Mouse (Mus musculus) effector memory CD4-positive, alpha-beta T cell, adult 5 months (primary cell): ENCODE results near the gene Itpkb. TPM values are rescaled to one million over a fixed set of nuclear protein-coding genes. Genes with fewer than 3 reads are reported as not detected.

Experiments used
- polyA plus RNA-seq: library from polyadenylated mRNA; unstranded; fragments of 100-300 nt; shearing (Covaris generic); gene quantifications from one replicate; pipeline ENCODE4 v1.2.1, GENCODE M21; 2017

Itpkb gene
- polyA plus RNA-seq = 265 TPM

DNA sequence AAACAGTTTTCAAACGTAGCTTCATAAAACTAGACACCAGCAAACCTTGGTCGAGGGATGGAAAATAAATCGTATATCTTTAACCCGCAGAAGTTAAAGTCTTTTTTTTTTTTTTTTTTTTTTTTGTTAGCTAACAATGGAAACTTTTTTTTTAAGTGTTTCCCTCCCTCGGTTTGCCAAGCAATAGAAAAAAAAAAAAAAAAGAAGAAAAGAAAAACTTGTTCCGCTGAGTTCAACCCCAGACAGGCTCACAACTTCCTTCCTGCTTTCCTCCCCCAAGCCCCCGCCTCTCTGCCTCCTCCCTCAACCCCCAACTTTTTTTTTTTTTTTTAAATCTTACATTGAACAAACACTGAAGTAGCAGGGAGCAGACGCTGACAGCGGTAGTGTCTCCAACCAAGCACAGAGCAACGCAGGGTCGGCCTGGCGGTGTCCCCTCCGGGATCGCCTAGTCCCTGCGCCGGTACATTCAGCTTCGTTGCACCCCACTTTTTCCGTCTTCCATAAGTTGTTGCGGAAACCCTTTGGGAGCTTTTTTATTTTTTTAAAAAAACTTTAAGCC, at the start of gene Itpkb:
TSS of gene Itpkb (plus strand) at position 341 of the 562 bp plus-strand sequence.

Other genes starting within 250 kb of the Itpkb start
- 121 TPM for gene Coq8a, start 130.9 kb upstream of the Itpkb start, polyA plus RNA-seq
- gene Psen2, start 67.0 kb upstream of the Itpkb start, polyA plus RNA-seq = 74.1 TPM
- gene Stum, start 153.0 kb downstream of the Itpkb start, polyA plus RNA-seq = not detected
- 44.7 TPM for gene Parp1, start 238.4 kb downstream of the Itpkb start, polyA plus RNA-seq